Mouse (Mus musculus) kidney, adult 18-20 months (tissue): ENCODE data around the gene Acmsd.

Experiments used
- DNase-seq: peaks from one replicate; pipeline ENCODE4 v3.0.0; 2021

Gene Acmsd

GRCm38 (mm10) chr1:127776246-127776645 lies 47.0 kb downstream of the Acmsd start:
- no peak for DNase-seq

- no peak for DNase-seq
Observed at GRCm38 (mm10) chr1:127778611-127779010, 49.4 kb downstream of the Acmsd start.

GRCm38 (mm10) chr1:127780142-127780541 lies 50.9 kb downstream of the Acmsd start:
- DNase-seq = no peak

GRCm38 (mm10) chr1:127780849-127781248 lies 51.6 kb downstream of the Acmsd start:
- DNase-seq = no peak

GRCm38 (mm10) chr1:127783862-127784261 lies 54.6 kb downstream of the Acmsd start:
- DNase-seq = no peak

GRCm38 (mm10) chr1:127785882-127786281 lies 56.7 kb downstream of the Acmsd start:
- no peak for DNase-seq

GRCm38 (mm10) chr1:127788943-127789342 lies 59.7 kb downstream of the Acmsd start:
- DNase-seq = no peak

GRCm38 (mm10) chr1:127793459-127793858 lies 64.2 kb downstream of the Acmsd start:
- DNase-seq = no peak

- no peak for DNase-seq
Observed at GRCm38 (mm10) chr1:127795087-127795769, 66.0 kb downstream of the Acmsd start.

GRCm38 (mm10) chr1:127796341-127796740 lies 67.1 kb downstream of the Acmsd start:
- no peak for DNase-seq

GRCm38 (mm10) chr1:127796752-127797151 lies 67.5 kb downstream of the Acmsd start:
- no peak for DNase-seq

- no peak for DNase-seq
Observed at GRCm38 (mm10) chr1:127802916-127803315, 73.7 kb downstream of the Acmsd start.

GRCm38 (mm10) chr1:127808671-127809070 lies 79.5 kb downstream of the Acmsd start:
- DNase-seq = no peak

GRCm38 (mm10) chr1:127812929-127813328 lies 83.7 kb downstream of the Acmsd start:
- no peak for DNase-seq

- DNase-seq = no peak
Observed at GRCm38 (mm10) chr1:127816381-127816780, 87.2 kb downstream of the Acmsd start.
